In genomic region chr16:10369468-10369934, GRCm38 (mm10) we compare ENCODE assay signal across 9 mouse cellular contexts. TPM values are rescaled to one million over a fixed set of nuclear protein-coding genes. Genes with fewer than 3 reads are reported as not detected.
DNase-seq lines count a peak whose midpoint lies in the region; ATAC-seq and TF ChIP-seq lines count a peak whose summit lies in the region.
"Had no signal": no experiment of that assay in that cellular context is flagged by ENCODE, and none has a peak within 500 bp of the region (broad histone marks: within the 10 kb centered on the region; RNA-seq: fewer than 3 reads in every experiment).

No protein-coding gene starts in this region.

- peak overlapping the region; percentile 50 for H3K27ac ChIP-seq in hindbrain, embryonic 15.5 days (replicated peaks)
- peak overlapping the region; percentile 33; the same call in 1 of the 2 replicates for H3K27ac ChIP-seq in midbrain, embryonic 16.5 days (ENCODE audit: low read length)
- no peak overlapping the region for H3K27ac ChIP-seq in intestine, postnatal 0 days (ENCODE audit: low read depth, low read length)
- H3K27ac ChIP-seq: liver, embryonic 15.5 days had no signal

- no peaks in the 10 kb centered on the region for H3K9me3 ChIP-seq in hindbrain, embryonic 15.5 days
- H3K9me3 ChIP-seq in midbrain, embryonic 16.5 days (replicated peaks; ENCODE audit: control insufficient read depth, low read length, poor library complexity, severe bottlenecking), result no peaks in the 10 kb centered on the region
- no peaks in the 10 kb centered on the region for H3K9me3 ChIP-seq in intestine, postnatal 0 days (ENCODE audit: control insufficient read depth)
- H3K9me3 ChIP-seq: liver, embryonic 15.5 days had no signal

- H3K4me1 ChIP-seq in hindbrain, embryonic 15.5 days (replicated peaks), result peaks cover 4% of the 10 kb centered on the region
- H3K4me1 ChIP-seq in midbrain, embryonic 16.5 days (ENCODE audit: control insufficient read depth, insufficient read depth, low read length), result no peaks in the 10 kb centered on the region; the same call in 1 of the 2 replicates
- H3K4me1 ChIP-seq in intestine, postnatal 0 days (replicated peaks; ENCODE audit: control insufficient read depth, insufficient read depth, low read length), result no peaks in the 10 kb centered on the region
- H3K4me1 ChIP-seq: liver, embryonic 15.5 days had no signal

- TF ChIP-seq CTCF in intestine, postnatal 0 days (IDR thresholded peaks at IDR 0.05; ENCODE audit: low read depth), result no peak

- H3K4me2 ChIP-seq in hindbrain, embryonic 15.5 days, result no peak overlapping the region
- no peak overlapping the region for H3K4me2 ChIP-seq in midbrain, embryonic 16.5 days (ENCODE audit: low read length)
- no peak overlapping the region for H3K4me2 ChIP-seq in intestine, postnatal 0 days (replicated peaks; ENCODE audit: low read depth)
- H3K4me2 ChIP-seq: liver, embryonic 15.5 days had no signal

- peak; percentile 24 for DNase-seq in embryo, embryonic 10.5 days (ENCODE audit: low spot score)
- no peak for DNase-seq in embryo, embryonic 10 days (ENCODE audit: low spot score)
- peak; percentile 64 for DNase-seq in left cerebral cortex, postnatal 4 days
- no peak for DNase-seq in left cerebral cortex, postnatal 36 days (ENCODE audit: low spot score in 2 of 2)
- no peak for DNase-seq in T-cell, adult 2 months (ENCODE audit: low spot score)

- WGBS in hindbrain, embryonic 15.5 days, result 49% methylated on average over 3 of the region's 3 CpGs
- WGBS in midbrain, embryonic 16.5 days, result 58% methylated on average over 3 of the region's 3 CpGs
- WGBS in intestine, postnatal 0 days, result 76% methylated on average over 3 of the region's 3 CpGs

- H3K4me3 ChIP-seq in hindbrain, embryonic 15.5 days, result no peak overlapping the region
- H3K4me3 ChIP-seq in midbrain, embryonic 16.5 days (ENCODE audit: low read depth, low read length), result no peak overlapping the region
- H3K4me3 ChIP-seq in intestine, postnatal 0 days (ENCODE audit: low read depth, low read length), result no peak overlapping the region
- H3K4me3 ChIP-seq: liver, embryonic 15.5 days had no signal

- H3K9ac ChIP-seq in hindbrain, embryonic 15.5 days, result no peak overlapping the region
- H3K9ac ChIP-seq in midbrain, embryonic 16.5 days (ENCODE audit: low read depth, low read length), result no peak overlapping the region
- H3K9ac ChIP-seq in intestine, postnatal 0 days (ENCODE audit: low read depth, low read length), result no peak overlapping the region
- H3K9ac ChIP-seq: liver, embryonic 15.5 days had no signal

- intact Hi-C loops in left cerebral cortex, postnatal 4 days (cut with DNase I), result no loop called here
- intact Hi-C loops in left cerebral cortex, postnatal 36 days (cut with DNase I), result no loop called here

- no peaks in the 10 kb centered on the region for H3K36me3 ChIP-seq in hindbrain, embryonic 15.5 days
- H3K36me3 ChIP-seq in midbrain, embryonic 16.5 days (ENCODE audit: control insufficient read depth, insufficient read depth, low read length), result no peaks in the 10 kb centered on the region
- no peaks in the 10 kb centered on the region for H3K36me3 ChIP-seq in intestine, postnatal 0 days (ENCODE audit: control insufficient read depth, insufficient read depth)
- H3K36me3 ChIP-seq: liver, embryonic 15.5 days had no signal

- no peaks in the 10 kb centered on the region for H3K27me3 ChIP-seq in hindbrain, embryonic 15.5 days
- H3K27me3 ChIP-seq in midbrain, embryonic 16.5 days (ENCODE audit: control insufficient read depth, insufficient read depth, low read depth, low read length), result no peaks in the 10 kb centered on the region
- H3K27me3 ChIP-seq in intestine, postnatal 0 days (replicated peaks; ENCODE audit: control insufficient read depth, insufficient read depth, low read length), result no peaks in the 10 kb centered on the region
- H3K27me3 ChIP-seq: liver, embryonic 15.5 days had no signal

- peak; percentile 83 for ATAC-seq in hindbrain, embryonic 15.5 days (ENCODE audit: low FRiP score, low read depth)
- peak; percentile 56 for ATAC-seq in midbrain, embryonic 16.5 days
- ATAC-seq in intestine, postnatal 0 days, result no peak

RNA-seq across cellular contexts. Expression of gene Tekt5, which starts 25.8 kb away (rescaled TPM):
- total RNA-seq in left cerebral cortex, postnatal 4 days (2021), result 1 to 10 TPM; 4.1 to 5.2 TPM
- total RNA-seq in left cerebral cortex, postnatal 36 days (2021), result 1 to 10 TPM; 7.8 to 8.7 TPM
- polyA plus RNA-seq in hindbrain, embryonic 15.5 days (2015; fragmentation: Nextera tagmentation; extraction: Ambion mirVana), result 17.9 and 18.2 TPM in 2 replicates
- polyA plus RNA-seq in midbrain, embryonic 16.5 days (2015; fragmentation: Nextera tagmentation; extraction: Ambion mirVana), result 12.9 and 18.3 TPM in 2 replicates
- 0.26 TPM in 1 of 2 replicates, not detected in the other for polyA plus RNA-seq in intestine, postnatal 0 days (2015; fragmentation: Nextera tagmentation; extraction: Ambion mirVana)

RNA-seq across cellular contexts. Expression of gene Nubp1, which starts 42.2 kb away (rescaled TPM):
- 10 to 100 TPM; 21.3 to 22.3 TPM for total RNA-seq in left cerebral cortex, postnatal 4 days (2021)
- total RNA-seq in left cerebral cortex, postnatal 36 days (2021), result 10 to 100 TPM; 17.4 to 17.6 TPM
- polyA plus RNA-seq in hindbrain, embryonic 15.5 days (2015; fragmentation: Nextera tagmentation; extraction: Ambion mirVana), result 45.5 and 48.2 TPM in 2 replicates
- polyA plus RNA-seq in midbrain, embryonic 16.5 days (2015; fragmentation: Nextera tagmentation; extraction: Ambion mirVana), result 43.6 and 45.3 TPM in 2 replicates
- 29.6 and 32.4 TPM in 2 replicates for polyA plus RNA-seq in intestine, postnatal 0 days (2015; fragmentation: Nextera tagmentation; extraction: Ambion mirVana)

RNA-seq across cellular contexts. Expression of gene Emp2, which starts 55.7 kb away (rescaled TPM):
- 10 to 100 TPM; 19.3 TPM for total RNA-seq in left cerebral cortex, postnatal 4 days (2021)
- total RNA-seq in left cerebral cortex, postnatal 36 days (2021), result 10 to 100 TPM; 12.2 to 12.9 TPM
- 18.3 and 18.8 TPM in 2 replicates for polyA plus RNA-seq in hindbrain, embryonic 15.5 days (2015; fragmentation: Nextera tagmentation; extraction: Ambion mirVana)
- 10.8 and 18.8 TPM in 2 replicates for polyA plus RNA-seq in midbrain, embryonic 16.5 days (2015; fragmentation: Nextera tagmentation; extraction: Ambion mirVana)
- polyA plus RNA-seq in intestine, postnatal 0 days (2015; fragmentation: Nextera tagmentation; extraction: Ambion mirVana), result 8.7 and 9.5 TPM in 2 replicates

Comparison
In these comparisons a context has a peak if more than half of its experiments do, and no peak if none do; other contexts are left out.
1. DNase-seq: peak in embryo, embryonic 10.5 days (single experiment) and left cerebral cortex, postnatal 4 days (single experiment); none in embryo, embryonic 10 days (single experiment), left cerebral cortex, postnatal 36 days (0 of 2) and T-cell, adult 2 months (single experiment).
2. RNA of gene Tekt5, which starts 25.8 kb away (polyA plus RNA-seq): 12.9 to 18.3 TPM in midbrain, embryonic 16.5 days and 17.9 to 18.2 TPM in hindbrain, embryonic 15.5 days; 0.26 TPM in intestine, postnatal 0 days; every median in the first group is over 10 times any median in the second.